Mouse (Mus musculus) heart, adult 11 months (tissue): ENCODE data around the gene Pla2g12a.
A peak's percentile ranks its signal among the peaks of the same experiment; 100 is the strongest.

ENCODE experiments used
- DNase-seq: peaks from one replicate; pipeline ENCODE4 v3.0.0; 2022

Gene Pla2g12a

DNA sequence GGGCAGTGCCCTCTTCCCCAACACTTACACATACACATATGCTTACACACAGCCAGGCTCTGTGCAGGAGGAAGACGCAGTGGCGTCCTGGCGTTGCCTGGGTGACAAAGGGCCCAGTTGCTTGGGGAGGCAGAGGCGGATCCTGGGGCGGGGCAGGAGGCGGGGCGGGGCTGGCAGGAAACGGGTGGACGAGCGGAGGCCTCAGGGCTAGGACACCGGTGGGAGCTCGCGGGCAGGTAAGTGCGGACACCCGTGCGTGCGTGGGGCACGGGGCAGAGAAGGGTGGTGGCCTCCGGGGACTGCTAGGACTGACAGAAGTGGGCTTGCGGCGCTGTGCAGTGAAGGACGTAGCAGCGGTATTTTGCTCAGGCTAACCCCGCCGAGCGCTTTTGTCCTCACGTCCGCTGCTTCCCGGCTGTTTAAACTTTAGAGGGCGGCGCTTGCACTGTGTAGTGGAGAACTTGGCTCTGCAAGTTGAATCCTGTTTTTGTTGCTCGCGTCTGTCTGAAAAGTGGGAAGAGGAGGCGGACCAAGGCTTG is 22.9 kb downstream of the Pla2g12a start, which contains the start of gene Casp6:
TSS of gene Casp6 (plus strand) at position 155 of the 539 bp plus-strand sequence.
- peak; percentile 99 for DNase-seq

DNA sequence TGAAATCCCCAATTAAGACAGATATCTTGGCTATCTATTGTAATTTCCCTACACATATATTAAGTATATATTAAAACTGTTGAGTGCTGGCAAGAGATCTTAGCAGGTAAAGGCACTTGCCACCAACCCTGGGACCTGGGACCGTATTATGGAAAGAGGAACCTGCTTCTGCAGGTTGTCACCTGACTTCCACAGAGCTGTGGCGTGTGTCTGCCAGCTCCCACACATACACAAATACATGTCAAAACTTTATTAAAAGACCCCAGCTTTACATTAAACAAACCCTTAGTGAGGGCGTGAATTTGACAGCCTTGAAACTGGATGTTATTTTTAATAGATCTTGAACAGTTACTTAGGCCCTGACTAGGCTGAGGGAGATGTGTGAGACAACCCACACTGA is 25.0 kb downstream of the Pla2g12a start:
- peak; percentile 70 for DNase-seq

DNA sequence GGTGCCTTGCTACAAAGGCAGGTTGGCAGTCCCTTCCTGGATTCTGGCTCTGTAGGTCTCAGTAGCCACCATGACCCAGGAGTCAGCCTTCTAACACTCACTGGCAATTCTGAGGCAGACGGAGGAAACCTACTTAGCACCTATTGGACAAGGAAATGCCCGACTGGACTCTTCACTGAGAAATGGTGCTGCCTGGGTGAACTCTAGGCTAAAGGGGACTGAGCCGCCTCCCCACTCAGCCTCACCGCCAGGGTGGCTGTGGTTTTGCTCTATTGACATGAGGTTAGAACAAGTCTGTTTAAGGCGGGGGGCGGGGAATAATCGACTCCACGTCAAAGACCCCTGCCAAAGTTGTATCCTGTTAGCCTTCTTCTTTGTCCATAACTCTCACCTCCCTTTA is 25.5 kb downstream of the Pla2g12a start:
- peak; percentile 60 for DNase-seq

DNA sequence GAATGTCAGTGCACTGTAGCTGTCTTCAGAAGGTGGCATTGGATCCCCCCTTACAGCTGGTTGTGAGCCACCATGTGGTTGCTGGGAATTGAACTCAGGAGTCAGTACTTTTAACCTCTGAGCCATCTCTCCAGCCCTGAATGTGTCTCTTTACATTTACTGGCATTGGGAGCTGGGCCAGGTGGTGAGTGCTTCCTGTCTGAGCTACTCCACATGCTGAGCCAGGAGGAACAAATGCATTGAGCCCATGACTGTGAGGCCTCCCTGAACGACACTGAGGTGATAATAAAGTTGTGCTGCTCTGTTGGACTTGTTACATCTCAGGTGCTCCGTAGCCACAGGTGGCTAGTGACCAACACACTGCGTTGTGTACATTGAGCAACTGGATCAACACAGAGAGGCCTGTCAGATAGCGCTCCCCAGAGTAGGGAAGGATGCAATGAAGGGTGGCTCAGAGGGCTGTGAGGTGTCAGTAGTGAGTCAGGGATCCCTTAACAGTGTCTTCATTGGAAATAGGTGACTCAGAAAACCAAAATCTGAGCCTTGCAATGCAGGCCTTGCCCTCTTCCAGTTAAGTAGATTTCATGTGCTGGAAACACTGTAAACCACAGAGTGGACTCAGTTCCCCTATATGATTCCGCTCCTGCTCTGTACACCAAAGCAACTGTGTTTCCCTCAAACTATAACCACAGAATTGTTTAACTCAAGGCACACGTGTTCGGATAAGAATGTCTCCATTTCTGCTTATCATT is 26.2 kb downstream of the Pla2g12a start:
- DNase-seq: peak; percentile 79

GRCm38 (mm10) chr3:129912025-129912424 is 33.6 kb downstream of the Pla2g12a start:
- DNase-seq: peak; percentile 87

- peak; percentile 82 for DNase-seq
These were observed 34.8 kb downstream of the Pla2g12a start for GRCm38 (mm10) chr3:129913241-129913640.

DNA sequence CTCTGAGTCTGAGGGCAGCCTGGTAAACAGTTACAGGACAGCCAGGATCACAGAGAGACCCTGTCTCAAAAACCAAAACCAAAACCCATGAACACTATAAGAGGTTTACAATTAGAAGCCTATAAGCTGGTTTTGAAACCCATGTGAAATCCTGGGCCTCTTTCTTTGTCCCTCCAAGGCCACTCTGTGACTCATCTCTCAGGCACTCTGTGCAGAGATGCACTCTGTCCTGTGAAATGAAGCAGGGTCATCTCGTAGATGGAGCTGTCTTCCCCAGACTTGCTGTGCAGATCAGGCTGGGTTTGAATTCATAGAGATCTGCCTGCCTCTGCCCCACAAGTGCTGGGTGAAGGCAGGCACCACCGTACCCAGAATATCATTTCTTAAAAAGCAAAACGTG is 39.0 kb downstream of the Pla2g12a start:
- DNase-seq: peak; percentile 28

DNA sequence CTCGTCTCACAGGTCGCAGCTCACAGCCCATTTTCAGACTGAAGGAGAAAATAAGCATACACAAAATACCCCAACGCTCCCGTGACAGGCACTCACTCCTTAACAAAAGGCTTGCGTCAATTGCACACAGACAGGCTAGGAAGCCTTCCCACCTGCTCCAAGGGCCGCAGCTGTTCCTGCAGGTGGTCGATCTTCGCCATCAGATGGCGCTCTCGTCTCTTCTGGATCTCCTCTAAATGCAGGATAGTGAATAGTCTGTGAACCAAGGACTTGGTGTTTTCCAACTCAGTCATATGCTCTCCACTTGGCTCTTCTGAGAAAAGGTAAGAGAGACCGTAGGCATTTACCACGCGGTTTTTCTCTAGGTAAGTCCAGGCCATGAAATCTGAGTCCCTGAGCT is 40.0 kb downstream of the Pla2g12a start:
- DNase-seq: peak; percentile 89

GRCm38 (mm10) chr3:129923581-129923980 is 45.2 kb downstream of the Pla2g12a start:
- DNase-seq: peak; percentile 22

DNA sequence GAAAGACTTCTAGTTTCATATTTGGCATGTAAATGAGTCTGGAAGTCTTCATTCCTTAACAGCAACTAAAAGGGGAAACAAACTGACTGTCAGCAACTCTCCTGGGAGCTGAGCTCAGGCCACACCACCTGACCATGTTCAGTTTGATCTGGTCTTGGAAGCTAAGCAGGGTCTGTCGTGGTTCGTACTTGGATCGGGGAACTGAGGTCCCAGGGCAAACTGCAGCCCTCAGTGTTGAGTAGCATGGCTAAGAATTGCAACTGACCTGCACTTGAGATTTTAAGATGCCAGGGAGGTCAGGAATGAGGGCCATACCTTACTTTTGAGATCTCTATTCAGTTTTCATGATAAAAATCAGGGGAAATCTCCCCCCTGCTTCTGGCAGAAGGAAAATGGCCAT is 47.5 kb downstream of the Pla2g12a start:
- peak; percentile 51 for DNase-seq

DNA sequence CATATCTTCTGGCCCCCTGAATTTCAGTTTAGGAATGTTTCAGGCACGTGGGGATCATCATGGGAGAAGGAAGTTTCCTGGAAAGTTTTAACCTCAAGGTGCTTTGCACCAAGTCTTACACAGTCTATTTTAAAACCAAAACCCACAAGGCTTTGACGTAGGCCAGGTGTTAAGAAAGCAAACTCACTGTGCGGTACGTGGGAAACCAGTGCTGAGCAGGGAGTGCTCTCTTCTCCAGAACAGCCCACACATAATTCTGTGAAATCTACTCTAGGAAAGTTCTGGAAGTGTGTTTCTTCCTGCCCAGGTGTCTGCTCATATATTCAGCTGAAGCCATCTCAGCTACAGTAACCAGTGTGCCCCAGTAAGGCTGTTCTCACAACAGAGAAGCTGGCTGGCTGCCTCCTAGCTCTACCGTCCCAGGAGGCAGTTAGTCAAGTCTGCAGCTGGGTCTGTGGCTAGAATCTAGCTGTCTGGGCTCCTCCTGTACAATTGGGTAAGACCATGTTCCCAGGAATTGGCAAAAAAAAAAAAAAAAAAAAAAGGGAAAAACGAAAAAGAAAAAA is 51.9 kb downstream of the Pla2g12a start:
- peak; percentile 95 for DNase-seq

- peak; percentile 30 for DNase-seq
These were observed 54.0 kb downstream of the Pla2g12a start for GRCm38 (mm10) chr3:129932443-129932842.

GRCm38 (mm10) chr3:129936561-129936960 is 58.2 kb downstream of the Pla2g12a start:
- DNase-seq: peak; percentile 76

- peak; percentile 84 for DNase-seq
These were observed 59.4 kb downstream of the Pla2g12a start for GRCm38 (mm10) chr3:129937848-129938247.

GRCm38 (mm10) chr3:129939058-129939457 is 60.7 kb downstream of the Pla2g12a start:
- peak; percentile 82 for DNase-seq

DNA sequence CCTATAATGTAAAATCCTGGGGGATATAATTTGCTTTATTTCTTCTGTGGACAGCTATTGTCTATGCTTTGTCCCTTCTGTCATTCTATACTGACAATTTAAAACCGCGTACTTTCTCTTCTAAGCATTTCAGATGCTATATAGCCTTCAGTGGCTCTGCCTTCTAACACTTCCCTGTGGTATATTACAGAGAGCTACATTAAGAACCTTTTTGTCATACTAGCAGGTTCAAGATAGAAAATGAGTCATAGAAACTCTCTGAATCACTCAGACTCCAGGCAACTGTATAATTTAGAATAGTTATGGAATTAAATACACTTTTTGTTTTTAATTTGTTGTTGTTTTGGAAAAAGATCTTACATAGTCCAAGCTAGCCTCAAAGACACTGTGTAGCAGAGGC is 62.4 kb downstream of the Pla2g12a start:
- no peak for DNase-seq

- DNase-seq: peak; percentile 6
These were observed 62.9 kb downstream of the Pla2g12a start for GRCm38 (mm10) chr3:129941291-129941690.

DNA sequence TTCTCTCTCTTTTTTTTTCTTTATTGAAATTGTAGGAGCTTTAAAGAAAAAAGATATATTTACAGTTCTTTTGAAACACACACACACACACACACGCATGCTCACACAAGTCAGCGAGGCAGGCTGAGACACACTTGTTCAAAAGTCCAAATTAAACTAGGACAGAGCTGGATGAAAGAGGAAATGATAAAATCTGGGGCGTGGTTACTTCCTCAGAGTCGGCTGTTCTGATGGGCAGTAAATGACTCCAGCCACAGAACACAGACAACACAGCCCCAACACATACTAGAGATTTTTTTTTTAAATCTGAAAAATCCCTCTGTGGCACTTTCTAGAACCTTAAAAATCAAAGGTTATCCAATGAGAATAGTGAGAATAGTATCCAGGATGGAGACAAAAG is 65.4 kb downstream of the Pla2g12a start:
- DNase-seq: peak; percentile 81
